Mouse (Mus musculus) G1E (cell line): Measurements from ENCODE around the gene Fn1.

ENCODE experiments used
- CTCF ChIP-seq: IDR thresholded peaks from 2 replicates; pipeline ENCODE4 v1.5.1; 2012; ENCODE audit warnings: low read depth, low read length, inconsistent platforms, mixed read lengths
- GATA2 ChIP-seq: IDR thresholded peaks from 2 replicates; pipeline ENCODE4 v1.6.1; 2012; ENCODE audit warnings: low read depth, low read length, inconsistent platforms, borderline replicate concordance
- POLR2AphosphoS5 ChIP-seq: IDR thresholded peaks from 2 replicates; pipeline ENCODE4 v1.6.1; 2012; ENCODE audit warnings: low read depth, low read length, inconsistent platforms; ENCODE audit not compliant: insufficient replicate concordance
- TAL1 ChIP-seq: conservative IDR thresholded peaks from 2 replicates; pipeline ENCODE4 v1.6.1; 2012; ENCODE audit warnings: low read depth, low read length, inconsistent platforms, mixed read lengths

DNA sequence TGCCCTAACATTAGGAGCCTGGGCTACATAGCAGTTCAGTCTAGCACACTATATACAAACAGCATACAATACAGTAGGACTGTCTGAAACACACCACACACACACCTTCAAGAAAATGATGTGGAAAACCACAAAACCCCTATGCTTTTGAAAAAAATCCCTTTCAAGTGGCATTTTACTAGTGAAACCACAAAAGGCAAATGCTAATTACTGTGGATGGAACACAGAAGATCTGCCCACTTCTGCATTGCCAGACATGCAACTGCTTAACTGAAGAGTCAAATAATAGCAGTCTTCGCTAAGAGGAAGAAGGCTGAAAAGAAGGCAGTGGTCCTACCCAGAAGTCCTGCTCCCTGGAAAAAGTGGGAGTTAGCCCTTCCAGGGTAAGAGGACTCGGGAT, 58.7 kb downstream of the Fn1 start:
- TF ChIP-seq CTCF (no peak), POLR2AphosphoS5 (no peak), TAL1 (no peak), GATA2 (no peak)
